Comparison of ENCODE assay signal across 19 mouse cellular contexts in the genomic region with DNA sequence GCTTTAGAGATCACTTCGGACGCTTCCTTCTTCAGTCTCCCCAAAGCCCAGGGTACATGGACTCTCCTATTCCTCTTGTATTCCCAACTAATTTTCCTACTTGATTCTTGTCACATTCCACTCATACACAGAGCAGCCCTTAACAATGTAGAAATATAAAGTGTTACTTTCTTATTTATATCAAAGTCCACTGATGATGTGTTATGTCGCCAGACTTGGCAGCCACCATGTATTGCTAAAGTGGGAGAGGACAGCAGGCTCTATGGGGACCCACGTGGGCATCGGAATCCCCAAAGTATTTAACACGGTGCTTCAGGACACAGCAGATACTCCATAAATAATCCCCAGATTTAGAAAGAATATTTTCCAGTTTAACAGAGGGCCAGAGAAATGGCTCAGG. TPM values are rescaled to one million over a fixed set of nuclear protein-coding genes. Genes with fewer than 3 reads are reported as not detected.
DNase-seq lines count a peak whose midpoint lies in the region; ATAC-seq and TF ChIP-seq lines count a peak whose summit lies in the region.
"Had no signal": no experiment of that assay in that cellular context is flagged by ENCODE, and none has a peak within 500 bp of the region (broad histone marks: within the 10 kb centered on the region; RNA-seq: fewer than 3 reads in every experiment).

No protein-coding gene starts in this region.

- H3K9me3 ChIP-seq in intestine, embryonic 14.5 days (ENCODE audit: control insufficient read depth, low read length), result no peaks in the 10 kb centered on the region
- no peaks in the 10 kb centered on the region for H3K9me3 ChIP-seq in intestine, embryonic 16.5 days (ENCODE audit: control insufficient read depth, low read length)
- no peaks in the 10 kb centered on the region for H3K9me3 ChIP-seq in lung, embryonic 16.5 days (ENCODE audit: control insufficient read depth, low read length)
- no peaks in the 10 kb centered on the region for H3K9me3 ChIP-seq in E14TG2a.4 (ENCODE audit: low read length)
- H3K9me3 ChIP-seq: embryonic facial prominence, embryonic 15.5 days; forebrain, embryonic 10.5 days; heart, embryonic 12.5 days; hindbrain, embryonic 10.5 days had no signal

- no peak overlapping the region for H3K27ac ChIP-seq in intestine, embryonic 14.5 days (ENCODE audit: low read depth)
- H3K27ac ChIP-seq in intestine, embryonic 16.5 days (ENCODE audit: low read length), result no peak overlapping the region
- H3K27ac ChIP-seq in lung, embryonic 16.5 days (ENCODE audit: low read length), result no peak overlapping the region
- H3K27ac ChIP-seq: embryonic facial prominence, embryonic 15.5 days; forebrain, embryonic 10.5 days; hindbrain, embryonic 10.5 days; hindbrain, embryonic 14.5 days had no signal

- peaks cover 81% of the 10 kb centered on the region for H3K36me3 ChIP-seq in intestine, embryonic 14.5 days (ENCODE audit: control insufficient read depth, insufficient read depth, low read length)
- H3K36me3 ChIP-seq in intestine, embryonic 16.5 days (ENCODE audit: control insufficient read depth, insufficient read depth, low read length), result peaks cover 40% of the 10 kb centered on the region
- peaks cover 69% of the 10 kb centered on the region for H3K36me3 ChIP-seq in lung, embryonic 16.5 days (ENCODE audit: control insufficient read depth, insufficient read depth, low read length)
- H3K36me3 ChIP-seq in E14TG2a.4 (ENCODE audit: insufficient read depth, low read length), result peaks cover 85% of the 10 kb centered on the region

- H3K27me3 ChIP-seq in intestine, embryonic 14.5 days (replicated peaks; ENCODE audit: control insufficient read depth, insufficient read depth, low read length), result no peaks in the 10 kb centered on the region
- no peaks in the 10 kb centered on the region for H3K27me3 ChIP-seq in intestine, embryonic 16.5 days (replicated peaks; ENCODE audit: control insufficient read depth, insufficient read depth, low read length)
- no peaks in the 10 kb centered on the region for H3K27me3 ChIP-seq in lung, embryonic 16.5 days (ENCODE audit: control insufficient read depth, insufficient read depth, low read depth, low read length)
- peaks cover 4% of the 10 kb centered on the region; the same call in 1 of the 2 replicates for H3K27me3 ChIP-seq in E14TG2a.4 (ENCODE audit: insufficient read depth, low read length)
- H3K27me3 ChIP-seq: CH12.LX; embryonic facial prominence, embryonic 15.5 days; heart, embryonic 12.5 days had no signal

- H3K9ac ChIP-seq in intestine, embryonic 14.5 days (ENCODE audit: low read length), result no peak overlapping the region
- no peak overlapping the region for H3K9ac ChIP-seq in intestine, embryonic 16.5 days (ENCODE audit: low read depth, low read length)
- no peak overlapping the region for H3K9ac ChIP-seq in lung, embryonic 16.5 days (ENCODE audit: low read length)
- H3K9ac ChIP-seq: embryonic facial prominence, embryonic 15.5 days; heart, embryonic 12.5 days; hindbrain, embryonic 14.5 days had no signal

- no peak overlapping the region for H3K4me3 ChIP-seq in intestine, embryonic 14.5 days (ENCODE audit: low read depth, low read length)
- no peak overlapping the region for H3K4me3 ChIP-seq in intestine, embryonic 16.5 days (ENCODE audit: low read length)
- no peak overlapping the region for H3K4me3 ChIP-seq in lung, embryonic 16.5 days (ENCODE audit: low read length)
- no peak overlapping the region for H3K4me3 ChIP-seq in lung, adult 2 months (replicated peaks; ENCODE audit: extremely low read depth, low read depth, low read length)
- peak overlapping the region; percentile 59 for H3K4me3 ChIP-seq in E14TG2a.4 (replicated peaks; ENCODE audit: low read length)
- H3K4me3 ChIP-seq: embryonic facial prominence, embryonic 15.5 days; erythroblast, embryonic 14.5 days; forebrain, embryonic 10.5 days; heart, embryonic 12.5 days; hindbrain, embryonic 10.5 days had no signal

- 96% methylated on average over 6 of the region's 6 CpGs for WGBS in intestine, embryonic 14.5 days
- 91% methylated on average over 6 of the region's 6 CpGs for WGBS in intestine, embryonic 16.5 days
- WGBS in lung, embryonic 16.5 days, result 63% methylated on average over 6 of the region's 6 CpGs
- 71% methylated on average over 6 of the region's 6 CpGs for WGBS in lung, adult 2 months

- H3K4me2 ChIP-seq in intestine, embryonic 14.5 days (ENCODE audit: low read length), result no peak overlapping the region
- no peak overlapping the region for H3K4me2 ChIP-seq in intestine, embryonic 16.5 days (ENCODE audit: low read depth, low read length)
- no peak overlapping the region for H3K4me2 ChIP-seq in lung, embryonic 16.5 days (ENCODE audit: low read depth, low read length)
- H3K4me2 ChIP-seq: embryonic facial prominence, embryonic 15.5 days; heart, embryonic 12.5 days; hindbrain, embryonic 14.5 days had no signal

- H3K4me1 ChIP-seq in intestine, embryonic 14.5 days (replicated peaks; ENCODE audit: control insufficient read depth, insufficient read depth, low read length), result peaks cover 8% of the 10 kb centered on the region
- H3K4me1 ChIP-seq in intestine, embryonic 16.5 days (ENCODE audit: control insufficient read depth, insufficient read depth, low read length), result peaks cover 18% of the 10 kb centered on the region; the same call in 1 of the 2 replicates
- H3K4me1 ChIP-seq in lung, embryonic 16.5 days (replicated peaks; ENCODE audit: control insufficient read depth, insufficient read depth, low read length), result peaks cover 33% of the 10 kb centered on the region
- H3K4me1 ChIP-seq in lung, adult 2 months (ENCODE audit: control insufficient read depth, insufficient read depth, low read length), result peaks cover 8% of the 10 kb centered on the region
- peaks cover 49% of the 10 kb centered on the region for H3K4me1 ChIP-seq in E14TG2a.4 (replicated peaks; ENCODE audit: low read depth, low read length)

- ATAC-seq in intestine, embryonic 14.5 days (replicated peaks; ENCODE audit: low FRiP score, low TSS enrichment, low read depth), result no peak
- ATAC-seq in intestine, embryonic 16.5 days, result no peak
- peak; percentile 80 for ATAC-seq in lung, embryonic 16.5 days (ENCODE audit: low read depth)
- ATAC-seq: forebrain, embryonic 14.5 days had no signal

- no peak for TF ChIP-seq POLR2A in lung, adult 2 months (IDR thresholded peaks at IDR 0.05; ENCODE audit: borderline replicate concordance, extremely low read depth, low read depth, low read length)

- no peak for TF ChIP-seq CTCF in lung, adult 2 months (IDR thresholded peaks at IDR 0.05; ENCODE audit: insufficient read depth, low read length)
- TF ChIP-seq CTCF in E14TG2a.4 (conservative IDR thresholded peaks at IDR 0.05; ENCODE audit: low read length), result no peak

- DNase-seq in intestine, embryonic 14.5 days (ENCODE audit: low spot score), result peak; percentile 10
- no peak for DNase-seq in lung, adult 2 months
- peak; percentile 18 for DNase-seq in induced T-regulatory cell, adult 2 months (ENCODE audit: low read depth)
- DNase-seq: adrenal gland, adult 8-10 months; cerebellum, adult 11 months; cerebellum, adult 8-10 months; cerebellum, postnatal 14 days; embryo, embryonic 11 days had no signal

RNA-seq across cellular contexts. Expression of a gene that starts 24.0 kb away (rescaled TPM):
- polyA plus RNA-seq in intestine, embryonic 14.5 days (2014; fragmentation: Nextera tagmentation; extraction: Ambion mirVana), result 8.9 and 10.8 TPM in 2 replicates
- polyA plus RNA-seq in intestine, embryonic 16.5 days (2015; fragmentation: Nextera tagmentation; extraction: Ambion mirVana), result 8.8 and 10.2 TPM in 2 replicates
- 10.4 and 11.0 TPM in 2 replicates for polyA plus RNA-seq in lung, embryonic 16.5 days (2015; fragmentation: Nextera tagmentation; extraction: Ambion mirVana)
- polyA plus RNA-seq in lung, adult 2 months (2012; rRNA removed), result 13.4 and 15.3 TPM in 2 replicates
